Mouse (Mus musculus): ENCODE measurements around the gene BC080695. TPM values are rescaled to one million over a fixed set of nuclear protein-coding genes. Genes with fewer than 3 reads are reported as not detected.

The BC080695 gene
- polyA plus RNA-seq (2017; shearing (Covaris generic)), result not detected

GRCm38 (mm10) chr4:143551400-143551799 is at the start of gene BC080695, which contains the start of gene Gm13057:
TSS of gene BC080695 (plus strand) at chr4:143551700.
TSS of gene Gm13057 (plus strand) at chr4:143551709.

GRCm38 (mm10) chr4:143511043-143511442 is 40.5 kb upstream of the BC080695 start, which contains the start of gene Gm13043:
TSS of gene Gm13043 (plus strand) at chr4:143511343.

GRCm38 (mm10) chr4:143535654-143536053 is 15.8 kb upstream of the BC080695 start, which contains the start of gene Gm13040:
TSS of gene Gm13040 (plus strand) at chr4:143535954.

GRCm38 (mm10) chr4:143614703-143615102 is 63.2 kb downstream of the BC080695 start, which contains the start of gene Gm13083:
TSS of gene Gm13083 (plus strand) at chr4:143615003.

Other genes starting within 250 kb of the BC080695 start
- not detected for gene Lrrc38, start 201.9 kb upstream of the BC080695 start, polyA plus RNA-seq (2017; shearing (Covaris generic))
- not detected for gene Pramel1, start 157.3 kb upstream of the BC080695 start, polyA plus RNA-seq (2017; shearing (Covaris generic))
- 47.5 TPM for gene Pramef8, start 139.3 kb upstream of the BC080695 start, polyA plus RNA-seq (2017; shearing (Covaris generic))
- gene Oog4, start 101.4 kb upstream of the BC080695 start, polyA plus RNA-seq (2017; shearing (Covaris generic)), result not detected
- not detected for gene Gm13043, start 40.4 kb upstream of the BC080695 start, polyA plus RNA-seq (2017; shearing (Covaris generic))
- not detected for gene Gm13040, start 15.7 kb upstream of the BC080695 start, polyA plus RNA-seq (2017; shearing (Covaris generic))
- gene Gm13057, start within 50 bp of the BC080695 start, polyA plus RNA-seq (2017; shearing (Covaris generic)), result not detected
- not detected for gene Gm13083, start 63.3 kb downstream of the BC080695 start, polyA plus RNA-seq (2017; shearing (Covaris generic))
- not detected for gene Gm13088, start 105.5 kb downstream of the BC080695 start, polyA plus RNA-seq (2017; shearing (Covaris generic))
- not detected for gene Gm13089, start 151.0 kb downstream of the BC080695 start, polyA plus RNA-seq (2017; shearing (Covaris generic))
- not detected for gene Gm13078, start 167.8 kb downstream of the BC080695 start, polyA plus RNA-seq (2017; shearing (Covaris generic))
- not detected for gene Gm13023, start 237.7 kb downstream of the BC080695 start, polyA plus RNA-seq (2017; shearing (Covaris generic))